Comparison of ENCODE assay signal across 9 mouse cellular contexts in genomic region chr11:70605024-70605566, GRCm38 (mm10). TPM values are rescaled to one million over a fixed set of nuclear protein-coding genes. Genes with fewer than 3 reads are reported as not detected.
DNase-seq lines count a peak whose midpoint lies in the region; ATAC-seq and TF ChIP-seq lines count a peak whose summit lies in the region.
"Had no signal": no experiment of that assay in that cellular context is flagged by ENCODE, and none has a peak within 500 bp of the region (broad histone marks: within the 10 kb centered on the region; RNA-seq: fewer than 3 reads in every experiment).

No protein-coding gene starts in this region.

- peaks cover 89% of the 10 kb centered on the region for H3K36me3 ChIP-seq in forebrain, embryonic 10.5 days (replicated peaks)
- H3K36me3 ChIP-seq in forebrain, embryonic 12.5 days (replicated peaks) = peaks cover 77% of the 10 kb centered on the region
- peaks cover 79% of the 10 kb centered on the region for H3K36me3 ChIP-seq in midbrain, postnatal 0 days (ENCODE audit: insufficient read depth, low read length)

- no peak overlapping the region for H3K27ac ChIP-seq in forebrain, embryonic 10.5 days
- H3K27ac ChIP-seq in forebrain, embryonic 12.5 days = no peak overlapping the region
- no peak overlapping the region for H3K27ac ChIP-seq in midbrain, postnatal 0 days (ENCODE audit: low read depth, low read length)
- H3K27ac ChIP-seq: lung, embryonic 15.5 days had no signal

- no peaks in the 10 kb centered on the region for H3K9me3 ChIP-seq in forebrain, embryonic 10.5 days
- H3K9me3 ChIP-seq in forebrain, embryonic 12.5 days = no peaks in the 10 kb centered on the region
- H3K9me3 ChIP-seq in midbrain, postnatal 0 days (ENCODE audit: low read length) = no peaks in the 10 kb centered on the region
- H3K9me3 ChIP-seq: lung, embryonic 15.5 days had no signal

- 71% methylated on average over 14 of the region's 14 CpGs for WGBS in forebrain, embryonic 10.5 days
- 61% methylated on average over 14 of the region's 14 CpGs for WGBS in forebrain, embryonic 12.5 days
- 52% methylated on average over 14 of the region's 14 CpGs for WGBS in midbrain, postnatal 0 days

- ATAC-seq in forebrain, embryonic 12.5 days (ENCODE audit: low FRiP score) = no peak
- peak; percentile 36; the same call in 1 of the 2 replicates for ATAC-seq in midbrain, postnatal 0 days (ENCODE audit: low FRiP score)

- no peaks in the 10 kb centered on the region for H3K4me1 ChIP-seq in forebrain, embryonic 10.5 days
- H3K4me1 ChIP-seq in forebrain, embryonic 12.5 days = no peaks in the 10 kb centered on the region
- H3K4me1 ChIP-seq in midbrain, postnatal 0 days (ENCODE audit: insufficient read depth, low read length) = no peaks in the 10 kb centered on the region
- H3K4me1 ChIP-seq: lung, embryonic 15.5 days had no signal

- DNase-seq in forebrain, embryonic 10.5 days (ENCODE audit: extremely low spot score, low spot score) = peak; percentile 66
- DNase-seq in adrenal gland, postnatal 25 days = peak; percentile 76
- DNase-seq in embryo, embryonic 9.5 days (ENCODE audit: extremely low spot score) = peak; percentile 66
- peak; percentile 86 for DNase-seq in heart, postnatal 4 days
- peak; percentile 46 to 76 for DNase-seq in left cerebral cortex, postnatal 10 days (ENCODE audit: extremely low spot score in 1 of 2, low spot score in 2 of 2)
- DNase-seq in midbrain, postnatal 0 days (ENCODE audit: low spot score) = peak; percentile 80
- peak; percentile 60 to 63 for DNase-seq in spleen, postnatal 36 days (ENCODE audit: low spot score in 2 of 2)

- TF ChIP-seq CTCF in midbrain, postnatal 0 days (IDR thresholded peaks at IDR 0.05) = peak; percentile 88

- no peak overlapping the region for H3K9ac ChIP-seq in forebrain, embryonic 12.5 days
- no peak overlapping the region for H3K9ac ChIP-seq in midbrain, postnatal 0 days (replicated peaks; ENCODE audit: low read length, poor library complexity, severe bottlenecking)
- H3K9ac ChIP-seq: lung, embryonic 15.5 days had no signal

- intact Hi-C loops in left cerebral cortex, postnatal 10 days (cut with DNase I) = loop anchor here (5.0 kb wide), 2 partner anchors 63 to 88 kb away; partner anchors contain the start of genes Gltpd2 and Pld2

- no peak overlapping the region for H3K4me3 ChIP-seq in forebrain, embryonic 10.5 days
- H3K4me3 ChIP-seq in forebrain, embryonic 12.5 days (replicated peaks) = no peak overlapping the region
- H3K4me3 ChIP-seq in midbrain, postnatal 0 days (ENCODE audit: low read depth, low read length) = no peak overlapping the region
- H3K4me3 ChIP-seq: lung, embryonic 15.5 days had no signal

- no peak overlapping the region for H3K4me2 ChIP-seq in forebrain, embryonic 12.5 days
- no peak overlapping the region for H3K4me2 ChIP-seq in midbrain, postnatal 0 days (ENCODE audit: low read depth, low read length, poor library complexity, severe bottlenecking)
- H3K4me2 ChIP-seq: lung, embryonic 15.5 days had no signal

- no peaks in the 10 kb centered on the region for H3K27me3 ChIP-seq in forebrain, embryonic 10.5 days (ENCODE audit: poor library complexity, severe bottlenecking)
- no peaks in the 10 kb centered on the region for H3K27me3 ChIP-seq in forebrain, embryonic 12.5 days
- no peaks in the 10 kb centered on the region for H3K27me3 ChIP-seq in midbrain, postnatal 0 days (ENCODE audit: insufficient read depth, low read length)
- H3K27me3 ChIP-seq: lung, embryonic 15.5 days had no signal

RNA-seq across cellular contexts. Expression of gene 4930544D05Rik, which starts 10.6 kb away (rescaled TPM):
- not detected in 2 replicates for polyA plus RNA-seq in forebrain, embryonic 10.5 days (2016; fragmentation: Nextera tagmentation; extraction: Ambion mirVana)
- not detected in 2 replicates for polyA plus RNA-seq in forebrain, embryonic 12.5 days (2016; fragmentation: Nextera tagmentation; extraction: Ambion mirVana)
- total RNA-seq in adrenal gland, postnatal 25 days (2021) = not detected in 2 replicates
- not detected for total RNA-seq in heart, postnatal 4 days (2021)
- 1 to 10 TPM in 1 of 2 experiments, under 1 TPM in 1; 0.45 to 1.1 TPM for total RNA-seq in left cerebral cortex, postnatal 10 days (2021)
- not detected in 2 replicates for total RNA-seq in midbrain, postnatal 0 days (2014; rRNA removed)
- polyA plus RNA-seq in midbrain, postnatal 0 days (2015; fragmentation: Nextera tagmentation; extraction: Ambion mirVana) = not detected in 2 replicates
- polyA plus RNA-seq: lung, embryonic 15.5 days had no signal

RNA-seq across cellular contexts. Expression of gene Chrne, which starts 13.9 kb away (rescaled TPM):
- polyA plus RNA-seq in forebrain, embryonic 10.5 days (2016; fragmentation: Nextera tagmentation; extraction: Ambion mirVana) = not detected in 2 replicates
- polyA plus RNA-seq in forebrain, embryonic 12.5 days (2016; fragmentation: Nextera tagmentation; extraction: Ambion mirVana) = not detected in 2 replicates
- total RNA-seq in adrenal gland, postnatal 25 days (2021) = not detected in 2 replicates
- not detected for total RNA-seq in heart, postnatal 4 days (2021)
- under 1 TPM in 1 of 2 experiments, not detected in 1; 0.75 TPM for total RNA-seq in left cerebral cortex, postnatal 10 days (2021)
- total RNA-seq in midbrain, postnatal 0 days (2014; rRNA removed) = not detected in 2 replicates
- polyA plus RNA-seq in midbrain, postnatal 0 days (2015; fragmentation: Nextera tagmentation; extraction: Ambion mirVana) = 0.78 and 1.1 TPM in 2 replicates
- polyA plus RNA-seq: lung, embryonic 15.5 days had no signal

RNA-seq across cellular contexts. Expression of gene Gp1ba, which starts 33.8 kb away (rescaled TPM):
- polyA plus RNA-seq in forebrain, embryonic 10.5 days (2016; fragmentation: Nextera tagmentation; extraction: Ambion mirVana) = 0.56 and 1.00 TPM in 2 replicates
- 0.23 and 0.33 TPM in 2 replicates for polyA plus RNA-seq in forebrain, embryonic 12.5 days (2016; fragmentation: Nextera tagmentation; extraction: Ambion mirVana)
- total RNA-seq in adrenal gland, postnatal 25 days (2021) = not detected in 2 replicates
- under 1 TPM; 0.16 to 0.26 TPM for total RNA-seq in heart, postnatal 4 days (2021)
- not detected for total RNA-seq in left cerebral cortex, postnatal 10 days (2021)
- total RNA-seq in midbrain, postnatal 0 days (2014; rRNA removed) = not detected in 2 replicates
- 0.16 and 0.29 TPM in 2 replicates for polyA plus RNA-seq in midbrain, postnatal 0 days (2015; fragmentation: Nextera tagmentation; extraction: Ambion mirVana)

RNA-seq across cellular contexts. Expression of gene Rnf167, which starts 41.9 kb away (rescaled TPM):
- polyA plus RNA-seq in forebrain, embryonic 10.5 days (2016; fragmentation: Nextera tagmentation; extraction: Ambion mirVana) = 71.3 and 79.9 TPM in 2 replicates
- 85.1 and 96.1 TPM in 2 replicates for polyA plus RNA-seq in forebrain, embryonic 12.5 days (2016; fragmentation: Nextera tagmentation; extraction: Ambion mirVana)
- 92.7 and 106 TPM in 2 replicates for total RNA-seq in adrenal gland, postnatal 25 days (2021)
- total RNA-seq in heart, postnatal 4 days (2021) = 10 to 100 TPM; 42.1 to 42.8 TPM
- 10 to 100 TPM; 62.2 to 62.7 TPM for total RNA-seq in left cerebral cortex, postnatal 10 days (2021)
- total RNA-seq in midbrain, postnatal 0 days (2014; rRNA removed) = 69.1 and 74.4 TPM in 2 replicates
- polyA plus RNA-seq in midbrain, postnatal 0 days (2015; fragmentation: Nextera tagmentation; extraction: Ambion mirVana) = 95.8 and 97.2 TPM in 2 replicates

RNA-seq across cellular contexts. Expression of gene Slc25a11, which starts 42.2 kb away (rescaled TPM):
- 138 TPM in 2 replicates for polyA plus RNA-seq in forebrain, embryonic 10.5 days (2016; fragmentation: Nextera tagmentation; extraction: Ambion mirVana)
- polyA plus RNA-seq in forebrain, embryonic 12.5 days (2016; fragmentation: Nextera tagmentation; extraction: Ambion mirVana) = 139 and 141 TPM in 2 replicates
- 122 and 146 TPM in 2 replicates for total RNA-seq in adrenal gland, postnatal 25 days (2021)
- total RNA-seq in heart, postnatal 4 days (2021) = 100 to 1,000 TPM; 311 to 313 TPM
- total RNA-seq in left cerebral cortex, postnatal 10 days (2021) = 100 to 1,000 TPM; 112 to 121 TPM
- 140 and 159 TPM in 2 replicates for total RNA-seq in midbrain, postnatal 0 days (2014; rRNA removed)
- polyA plus RNA-seq in midbrain, postnatal 0 days (2015; fragmentation: Nextera tagmentation; extraction: Ambion mirVana) = 160 and 176 TPM in 2 replicates
